Mouse (Mus musculus) myocyte (in vitro differentiated cells): Measurements from ENCODE around the gene Tbc1d19. TPM values are rescaled to one million over a fixed set of nuclear protein-coding genes. Genes with fewer than 3 reads are reported as not detected.
A peak's percentile ranks its signal among the peaks of the same experiment; 100 is the strongest.

Source experiments
- H3K27me3 ChIP-seq: one replicate; pipeline ENCODE4 v1.6.1; 2011; ENCODE audit not compliant: control insufficient read depth, insufficient read depth, insufficient read length
- H3K36me3 ChIP-seq: one replicate; pipeline ENCODE4 v1.6.1; 2011; ENCODE audit not compliant: control insufficient read depth, insufficient read depth
- H3K4me2 ChIP-seq: one replicate; pipeline ENCODE4 v1.6.1; 2011; ENCODE audit warnings: low read depth, control low read depth
- H3K4me3 ChIP-seq: one replicate; pipeline ENCODE4 v1.5.1; 2011; ENCODE audit warnings: mild to moderate bottlenecking, control low read depth, moderate library complexity
- H3K79me2 ChIP-seq: one replicate; pipeline ENCODE4 v1.6.1; 2011; ENCODE audit not compliant: control insufficient read depth, insufficient read depth
- H3ac ChIP-seq: one replicate; pipeline ENCODE4 v1.6.1; 2011; ENCODE audit not compliant: control insufficient read depth, insufficient read length
- CEBPB ChIP-seq: IDR thresholded peaks from 2 replicates; pipeline ENCODE4 v1.6.1; 2011; ENCODE audit warnings: mild to moderate bottlenecking, moderate library complexity; ENCODE audit not compliant: poor library complexity, insufficient read depth, severe bottlenecking
- E2F4 ChIP-seq: IDR thresholded peaks from one replicate; pipeline ENCODE4 v1.6.1; 2011; ENCODE audit warnings: mild to moderate bottlenecking, control low read depth, moderate library complexity; ENCODE audit not compliant: insufficient read depth
- MAX ChIP-seq: IDR thresholded peaks from one replicate; pipeline ENCODE4 v1.6.1; 2011; ENCODE audit warnings: low read depth, mild to moderate bottlenecking, control low read depth
- MYOD1 ChIP-seq, 3 experiments: IDR thresholded peaks; one replicate each; pipeline ENCODE4 v1.6.1; 2011; ENCODE audit warnings: control low read depth in 2 of 3, low read depth in 2 of 3, mild to moderate bottlenecking in 2 of 3, moderate library complexity in 1 of 3; ENCODE audit not compliant: insufficient read length in 2 of 3, control insufficient read depth in 1 of 3
- MYOG ChIP-seq, 3 experiments: IDR thresholded peaks; one replicate each; pipeline ENCODE4 v1.6.1; 2011; ENCODE audit warnings: control low read depth in 2 of 3, low read depth in 2 of 3, mild to moderate bottlenecking in 2 of 3; ENCODE audit not compliant: insufficient read length in 2 of 3, control insufficient read depth in 1 of 3, insufficient read depth in 1 of 3
- POLR2A ChIP-seq: IDR thresholded peaks from one replicate; pipeline ENCODE4 v1.6.1; 2011; ENCODE audit warnings: low read depth, mild to moderate bottlenecking, control low read depth, moderate library complexity; ENCODE audit not compliant: insufficient read length
- POLR2AphosphoS2 ChIP-seq: IDR thresholded peaks from one replicate; pipeline ENCODE4 v1.6.1; 2011; ENCODE audit warnings: low read depth, control low read depth; ENCODE audit not compliant: insufficient read length
- REST ChIP-seq: IDR thresholded peaks from one replicate; pipeline ENCODE4 v1.6.1; 2011; ENCODE audit warnings: mild to moderate bottlenecking, control low read depth, moderate library complexity; ENCODE audit not compliant: insufficient read depth, insufficient read length
- SRF ChIP-seq: IDR thresholded peaks from one replicate; pipeline ENCODE4 v1.6.1; 2011; ENCODE audit warnings: low read depth; ENCODE audit not compliant: control insufficient read depth, insufficient read length
- TCF12 ChIP-seq: IDR thresholded peaks from one replicate; pipeline ENCODE4 v1.6.1; 2011; ENCODE audit warnings: mild to moderate bottlenecking, control low read depth; ENCODE audit not compliant: poor library complexity, insufficient read depth, severe bottlenecking
- TCF3 ChIP-seq: IDR thresholded peaks from one replicate; pipeline ENCODE4 v1.6.1; 2011; ENCODE audit warnings: low read depth, control low read depth; ENCODE audit not compliant: insufficient read length
- USF1 ChIP-seq: IDR thresholded peaks from one replicate; pipeline ENCODE4 v1.6.1; 2011; ENCODE audit warnings: low read depth, mild to moderate bottlenecking, control low read depth, moderate library complexity
- polyA plus RNA-seq: library from polyadenylated mRNA; unstranded; fragments of >200 nt; fragmentation: generic; extraction: Trizol; gene quantifications from one replicate; pipeline ENCODE4 v1.2.1, GENCODE M21; 2012; ENCODE audit warnings: missing spikeins

The Tbc1d19 gene
- polyA plus RNA-seq, 1 experiment, result 10.5 TPM

DNA sequence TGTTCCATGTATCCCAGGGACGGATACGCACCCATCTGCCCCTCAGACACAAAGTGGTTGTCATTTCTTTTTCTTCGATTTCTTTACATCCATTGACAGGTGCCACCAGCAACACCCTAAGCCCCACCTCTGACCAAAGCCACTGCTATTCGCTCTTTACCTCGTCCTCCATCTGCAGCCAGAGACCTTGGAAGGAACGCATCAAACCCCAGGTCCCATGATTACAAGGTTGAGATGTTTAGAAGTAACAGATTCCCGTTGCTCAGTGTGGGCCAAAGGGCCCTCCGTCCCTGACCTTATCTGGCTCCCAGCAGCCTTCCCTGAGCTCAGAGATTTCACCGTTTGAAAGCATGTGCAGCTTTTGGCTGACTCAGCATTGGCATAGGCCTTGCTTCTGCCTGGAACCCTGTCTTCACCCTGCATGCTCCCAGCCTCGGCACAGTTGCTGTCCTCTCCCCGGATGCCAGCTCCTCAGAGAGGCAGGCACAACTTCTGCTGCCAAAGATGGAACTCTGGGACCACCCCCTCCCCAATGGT is 134.0 kb downstream of the Tbc1d19 start:
- Histone ChIP-seq H3K79me2 (no peaks in the 10 kb centered on the region), H3ac (no peak overlapping the region), H3K27me3 (no peaks in the 10 kb centered on the region), H3K4me2 (no peak overlapping the region), H3K36me3 (no peaks in the 10 kb centered on the region), H3K4me3 (no peak overlapping the region)
- TF ChIP-seq TCF12, result no peak
- no peak for TF ChIP-seq SRF
- no peak for TF ChIP-seq MAX
- no peak for TF ChIP-seq MYOD1 (IDR thresholded peaks at IDR 0.05; ENCODE audit: control insufficient read depth in 1 of 3, insufficient read length in 2 of 3, low read depth in 2 of 3)
- TF ChIP-seq REST, result no peak
- peak in 1 of 3 experiments; percentile 14 for TF ChIP-seq MYOG (IDR thresholded peaks at IDR 0.05; ENCODE audit: control insufficient read depth in 1 of 3, insufficient read depth in 1 of 3, insufficient read length in 2 of 3, low read depth in 2 of 3)
- TF ChIP-seq TCF3, result no peak
- no peak for TF ChIP-seq CEBPB

GRCm38 (mm10) chr5:53946747-53947146 is 137.3 kb downstream of the Tbc1d19 start:
- TF ChIP-seq POLR2AphosphoS2, result no peak
- no peak for TF ChIP-seq USF1
- no peak for TF ChIP-seq MYOD1 (IDR thresholded peaks at IDR 0.05; ENCODE audit: control insufficient read depth in 1 of 3, insufficient read length in 2 of 3, low read depth in 2 of 3)
- no peak for TF ChIP-seq MYOG (IDR thresholded peaks at IDR 0.05; ENCODE audit: control insufficient read depth in 1 of 3, insufficient read depth in 1 of 3, insufficient read length in 2 of 3, low read depth in 2 of 3)
- no peak for TF ChIP-seq MAX
- no peak for TF ChIP-seq CEBPB
- TF ChIP-seq REST, result no peak
- no peak for TF ChIP-seq SRF
- no peak for TF ChIP-seq E2F4
- no peak for TF ChIP-seq POLR2A
- no peak for TF ChIP-seq TCF12
- TF ChIP-seq TCF3, result no peak
- Histone ChIP-seq H3K79me2 (no peaks in the 10 kb centered on the region), H3ac (no peak overlapping the region), H3K36me3 (no peaks in the 10 kb centered on the region), H3K4me3 (no peak overlapping the region), H3K27me3 (no peaks in the 10 kb centered on the region), H3K4me2 (no peak overlapping the region)

DNA sequence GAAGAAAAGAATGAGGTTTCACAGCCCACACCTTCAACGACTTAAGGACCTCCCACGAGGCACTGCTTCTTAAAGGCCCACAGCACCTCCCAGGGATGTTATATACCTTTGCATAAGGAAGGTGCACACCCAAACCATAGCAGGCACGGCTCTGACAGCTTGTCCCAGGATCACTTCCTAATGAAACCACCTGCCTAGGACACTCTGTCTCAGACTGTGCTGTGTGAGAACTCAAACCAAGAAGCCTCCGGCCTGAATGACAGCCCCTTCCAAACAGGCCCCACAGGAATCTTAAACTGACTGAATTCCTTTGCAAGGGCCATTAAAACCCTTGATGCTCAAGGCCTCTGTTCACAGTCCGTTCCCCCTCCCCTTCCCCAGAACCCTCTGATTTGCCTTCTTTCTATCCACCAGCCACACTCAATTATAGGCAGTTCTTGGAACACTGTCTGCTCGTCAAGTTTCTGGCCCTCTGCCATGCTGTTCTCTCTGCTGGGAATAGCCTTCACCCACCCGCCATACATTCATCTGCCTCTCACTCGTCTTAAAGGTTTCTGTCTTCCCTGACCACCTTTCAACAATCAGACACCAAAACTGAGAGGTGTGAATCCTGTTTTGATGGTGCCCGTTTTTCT is 138.3 kb downstream of the Tbc1d19 start:
- H3K36me3 ChIP-seq, result no peaks in the 10 kb centered on the region
- H3K4me3 ChIP-seq, result no peak overlapping the region
- H3K79me2 ChIP-seq, result no peaks in the 10 kb centered on the region
- H3K27me3 ChIP-seq, result no peaks in the 10 kb centered on the region
- TF ChIP-seq POLR2A, result no peak
- no peak for TF ChIP-seq POLR2AphosphoS2
- TF ChIP-seq TCF3, result no peak
- no peak for TF ChIP-seq E2F4
- TF ChIP-seq SRF, result no peak
- H3ac ChIP-seq, result no peak overlapping the region
- H3K4me2 ChIP-seq, result peak overlapping the region; percentile 66

- Histone ChIP-seq H3K4me2 (peak overlapping the region; percentile 66), H3K27me3 (no peaks in the 10 kb centered on the region), H3ac (no peak overlapping the region), H3K4me3 (no peak overlapping the region), H3K36me3 (no peaks in the 10 kb centered on the region), H3K79me2 (no peaks in the 10 kb centered on the region)
- no peak for TF ChIP-seq TCF3
Measured at GRCm38 (mm10) chr5:53948606-53949266, 139.3 kb downstream of the Tbc1d19 start.

- H3K4me3 ChIP-seq, result no peak overlapping the region
- H3K4me2 ChIP-seq, result peak overlapping the region; percentile 2
- no peaks in the 10 kb centered on the region for H3K79me2 ChIP-seq
- no peaks in the 10 kb centered on the region for H3K27me3 ChIP-seq
- no peaks in the 10 kb centered on the region for H3K36me3 ChIP-seq
- no peak for TF ChIP-seq REST
- no peak for TF ChIP-seq CEBPB
- no peak for TF ChIP-seq E2F4
- TF ChIP-seq MYOG (IDR thresholded peaks at IDR 0.05; ENCODE audit: control insufficient read depth in 1 of 3, insufficient read depth in 1 of 3, insufficient read length in 2 of 3, low read depth in 2 of 3), result no peak
- TF ChIP-seq SRF, result no peak
- TF ChIP-seq MYOD1 (IDR thresholded peaks at IDR 0.05; ENCODE audit: control insufficient read depth in 1 of 3, insufficient read length in 2 of 3, low read depth in 2 of 3), result no peak
- no peak for TF ChIP-seq MAX
- TF ChIP-seq USF1, result no peak
- no peak for TF ChIP-seq TCF12
- no peak for TF ChIP-seq TCF3
- no peak for TF ChIP-seq POLR2AphosphoS2
- no peak for TF ChIP-seq POLR2A
- no peak overlapping the region for H3ac ChIP-seq
Measured at GRCm38 (mm10) chr5:53950189-53950588, 140.8 kb downstream of the Tbc1d19 start.
